Mouse (Mus musculus): ENCODE results near the gene Rabl3. TPM values are rescaled to one million over a fixed set of nuclear protein-coding genes. Genes with fewer than 3 reads are reported as not detected.
A peak's percentile ranks its signal among the peaks of the same experiment; 100 is the strongest.

Gene Rabl3
- total RNA-seq, 4 experiments from 2014 or later = 9.4 to 12.0 (median 11.1) TPM

DNA sequence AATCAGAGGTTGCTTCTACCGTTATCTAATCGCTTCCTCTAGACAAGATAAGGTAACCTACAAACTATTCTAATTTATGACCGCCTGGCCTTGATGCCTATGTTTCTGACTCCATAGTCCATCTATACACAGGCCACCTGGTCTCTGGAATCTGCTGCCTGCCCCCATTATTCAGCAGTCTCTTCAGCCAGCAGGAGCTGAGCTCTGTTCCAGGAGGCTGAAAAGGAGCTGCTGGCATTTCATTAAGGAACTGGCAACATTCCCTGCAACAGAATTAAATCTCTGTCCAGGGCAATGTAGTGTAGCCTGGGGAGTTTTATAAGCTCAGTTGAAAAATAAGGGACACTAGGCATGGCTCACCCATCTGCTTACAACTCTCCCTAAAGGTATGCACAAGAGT, 51.2 kb downstream of the Rabl3 start:
- DNase-seq (ENCODE audit: low spot score in 2 of 2) = no peak

DNA sequence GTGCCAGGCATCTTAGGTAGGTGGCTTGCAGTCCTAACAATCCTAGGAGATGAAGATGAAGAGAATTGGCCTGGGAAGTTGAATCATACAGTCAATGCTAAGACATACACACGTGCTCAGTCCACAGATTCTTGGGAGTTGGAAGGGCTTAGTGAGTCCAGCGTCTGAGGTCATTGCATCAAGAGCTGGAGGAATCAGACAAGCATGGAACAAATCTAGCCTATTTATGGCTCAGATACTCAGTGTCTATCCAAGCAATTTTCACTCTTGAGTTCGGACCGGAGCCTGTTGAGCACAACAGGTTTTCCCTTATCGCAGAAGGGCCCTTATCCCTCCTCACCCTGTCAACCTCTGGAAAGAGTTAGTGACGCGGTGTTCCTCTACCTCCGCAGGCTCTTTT, 51.9 kb downstream of the Rabl3 start:
- DNase-seq (ENCODE audit: low spot score in 2 of 2) = no peak

DNA sequence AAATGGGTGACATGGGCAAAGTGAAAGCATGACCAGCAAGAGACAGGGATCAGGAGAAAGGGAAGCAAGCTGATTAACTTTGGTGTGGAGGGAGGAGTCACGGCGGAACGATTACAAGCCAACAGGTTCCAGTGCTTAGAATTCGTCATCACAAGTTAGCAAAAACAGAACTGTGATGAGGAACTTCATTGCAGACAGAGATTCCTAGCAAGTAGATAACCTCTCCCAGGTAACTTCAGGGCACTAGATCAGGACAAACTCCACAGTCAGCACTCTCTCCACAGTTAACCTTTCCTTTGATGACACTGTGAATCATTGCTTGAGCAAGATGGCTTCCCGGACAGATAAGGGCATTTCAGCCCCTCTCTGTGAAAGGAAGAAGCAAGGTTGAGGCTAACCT, 57.7 kb downstream of the Rabl3 start:
- no peak for DNase-seq (ENCODE audit: low spot score in 2 of 2)

DNA sequence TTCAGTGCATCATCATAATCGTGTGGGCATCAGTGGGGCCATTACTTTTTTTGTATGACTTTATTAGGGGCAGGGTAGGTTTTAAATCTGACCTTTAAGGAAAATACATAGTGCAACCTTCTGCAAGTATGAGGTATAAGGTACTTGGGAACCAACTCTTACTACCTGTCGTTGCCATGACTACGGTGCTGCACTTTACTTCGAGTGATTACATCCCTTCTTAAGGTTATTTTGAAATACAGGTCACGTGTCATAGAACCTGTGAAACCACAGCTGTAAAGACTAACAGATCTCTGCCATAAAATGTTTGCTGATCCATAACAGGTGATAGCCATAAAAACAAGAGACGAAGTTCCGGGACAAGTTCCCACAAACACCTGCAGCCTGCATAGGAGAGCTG, 58.8 kb downstream of the Rabl3 start:
- DNase-seq (ENCODE audit: low spot score in 2 of 2) = no peak

DNA sequence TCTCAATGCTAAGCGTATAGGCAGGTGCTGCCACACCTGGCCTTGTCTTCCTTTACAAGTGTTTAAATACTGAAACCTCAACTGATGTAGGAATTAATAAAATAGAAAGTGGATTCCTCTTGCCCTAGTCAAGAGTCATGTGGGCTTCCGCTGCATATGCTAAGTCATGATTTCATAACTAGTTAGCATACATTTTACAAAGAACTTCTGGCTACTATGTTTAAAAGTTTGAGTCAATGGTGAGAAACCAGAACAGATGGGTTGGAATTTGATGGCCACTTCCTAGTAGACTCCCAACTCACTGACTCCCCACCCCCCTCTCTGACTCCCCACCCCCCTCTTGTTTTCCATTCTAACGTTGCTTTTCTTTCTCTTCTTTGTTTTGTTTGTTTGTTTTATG, 59.6 kb downstream of the Rabl3 start:
- DNase-seq (ENCODE audit: low spot score in 2 of 2) = no peak

DNA sequence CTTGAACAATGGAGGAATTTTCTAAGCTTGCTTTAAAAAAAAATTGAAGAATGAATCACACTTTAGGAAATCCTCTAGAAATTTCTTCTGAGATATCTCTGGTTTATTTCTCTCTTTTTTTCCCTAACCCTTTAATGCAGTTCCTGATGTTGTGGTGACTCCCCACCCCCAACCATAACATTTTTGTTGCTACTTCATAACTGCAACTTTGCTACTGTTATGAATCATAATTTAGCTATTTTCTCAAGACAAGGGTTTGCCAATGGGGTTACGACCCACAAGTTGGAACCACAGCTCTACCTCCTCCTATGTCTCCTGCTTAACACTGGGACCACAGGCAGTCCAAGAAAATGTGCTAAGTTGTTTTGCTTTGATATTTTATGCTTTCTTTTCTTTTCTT, 63.7 kb downstream of the Rabl3 start:
- no peak for DNase-seq (ENCODE audit: low spot score in 2 of 2)

DNA sequence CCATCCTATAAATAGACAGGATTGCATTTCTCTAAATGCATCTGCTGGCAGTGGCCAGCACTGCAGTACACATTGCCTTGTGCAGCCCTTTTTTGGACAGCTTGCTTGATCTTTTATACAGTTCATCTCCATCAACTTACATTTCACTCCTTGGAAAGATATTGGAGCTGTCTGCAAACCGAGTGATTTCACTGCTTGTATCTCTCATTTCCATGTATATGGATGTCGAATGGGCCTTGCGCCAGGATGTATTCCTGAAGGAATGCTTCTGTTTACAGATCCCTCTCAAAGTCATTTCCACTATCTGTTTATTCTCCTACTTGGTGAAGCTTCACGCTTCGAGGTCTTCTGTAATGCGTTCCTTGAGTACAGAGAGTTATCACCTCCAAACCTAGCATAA, 64.6 kb downstream of the Rabl3 start:
- no peak for DNase-seq (ENCODE audit: low spot score in 2 of 2)

DNA sequence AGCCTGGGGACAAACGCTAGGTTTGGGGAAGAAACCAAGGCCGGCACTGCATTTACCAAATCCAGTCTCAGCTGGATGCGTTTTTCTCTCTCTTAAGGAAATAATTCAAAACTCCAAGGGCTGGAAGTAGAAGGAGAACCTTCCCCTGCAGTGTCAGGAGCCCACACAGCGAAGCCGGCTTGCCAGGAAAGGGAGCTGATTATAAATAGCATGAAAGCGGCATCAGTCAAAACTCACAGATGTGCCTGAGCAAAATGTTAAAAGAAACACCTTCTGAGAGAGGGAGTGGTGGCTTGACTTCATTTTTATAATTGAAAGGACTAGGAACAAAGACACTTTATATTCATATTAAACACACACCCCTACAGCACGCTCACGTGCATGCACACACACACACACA, 70.6 kb downstream of the Rabl3 start:
- peak in 1 of 2 experiments; percentile 60 for DNase-seq (ENCODE audit: low spot score in 2 of 2)

DNA sequence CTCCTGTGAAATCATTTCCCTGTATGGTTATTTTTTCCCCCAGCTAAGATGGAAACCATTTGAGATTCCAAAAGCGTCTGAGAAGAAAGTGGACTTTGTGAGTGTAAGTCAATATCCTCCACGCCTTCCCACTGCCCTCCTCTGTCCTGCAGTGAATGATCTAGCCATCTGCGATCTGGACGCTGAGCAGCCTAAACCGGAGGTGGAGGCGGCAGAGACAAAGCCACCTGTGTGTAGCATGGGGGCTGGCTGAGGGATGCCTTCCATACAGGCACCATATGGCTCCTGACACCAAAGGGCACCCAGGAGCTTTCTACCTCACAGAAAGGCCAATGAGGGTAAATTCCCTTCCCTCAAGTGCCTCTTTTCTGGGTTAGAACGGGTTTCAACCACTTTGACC, 71.4 kb downstream of the Rabl3 start:
- DNase-seq (ENCODE audit: low spot score in 2 of 2) = no peak

DNA sequence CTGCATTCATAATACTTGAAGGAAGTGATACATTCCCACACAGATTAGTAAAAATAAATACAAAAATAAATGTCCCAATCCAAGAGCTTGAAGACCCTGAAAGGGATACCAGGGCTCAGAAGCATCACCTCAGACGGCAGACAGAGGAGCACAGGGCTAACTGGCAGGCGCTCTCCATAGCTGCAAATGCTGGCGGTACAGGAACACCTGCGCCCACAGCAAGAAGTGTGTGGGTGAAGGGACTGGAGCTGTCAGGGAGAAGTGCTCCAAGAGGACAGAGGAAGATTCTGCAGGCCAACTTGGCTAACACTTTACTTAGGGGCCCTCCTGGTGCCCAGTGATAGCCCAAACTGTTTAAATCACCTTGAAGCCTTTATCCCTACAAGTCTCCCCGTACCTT, 72.3 kb downstream of the Rabl3 start:
- DNase-seq (ENCODE audit: low spot score in 2 of 2) = peak in 1 of 2 experiments; percentile 48

DNA sequence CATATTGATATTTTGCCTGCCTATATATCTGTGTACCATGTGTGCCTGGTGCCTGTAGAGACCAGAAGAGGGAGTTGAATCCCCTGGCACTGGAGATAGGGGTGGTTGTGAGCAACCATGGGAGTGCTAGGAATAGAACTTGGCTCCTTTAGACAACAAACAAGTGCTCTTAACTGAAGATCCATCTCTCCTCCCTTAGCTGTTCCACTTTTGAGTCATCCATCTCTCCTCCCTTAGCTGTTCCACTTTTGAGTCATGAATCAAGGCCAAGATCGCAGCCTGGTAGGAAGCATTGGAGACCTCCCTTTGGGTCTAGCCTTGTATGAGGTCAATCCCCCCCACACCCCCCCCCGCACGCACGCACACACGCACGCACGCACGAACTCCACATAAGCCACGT, 74.9 kb downstream of the Rabl3 start:
- DNase-seq (ENCODE audit: low spot score in 2 of 2) = no peak

DNA sequence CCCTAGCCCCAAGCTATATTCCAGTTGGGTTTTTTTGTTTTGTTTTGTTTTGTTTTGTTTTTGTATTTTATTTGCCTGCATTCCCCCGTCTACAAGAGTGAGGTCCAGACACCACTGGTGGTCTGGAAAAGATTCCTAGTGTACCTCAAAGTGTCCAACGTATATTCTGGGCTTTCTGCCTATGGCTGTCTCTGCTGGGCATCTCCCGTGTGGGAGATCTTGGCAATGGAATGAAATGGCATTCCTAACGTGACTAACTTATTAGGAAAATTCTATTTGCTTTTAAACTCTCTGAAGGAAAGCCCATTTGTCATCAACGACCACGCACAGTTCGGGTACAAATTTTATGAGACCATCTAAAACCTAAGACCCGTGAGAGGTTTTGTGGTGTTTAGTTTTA, 75.7 kb downstream of the Rabl3 start:
- no peak for DNase-seq (ENCODE audit: low spot score in 2 of 2)

DNA sequence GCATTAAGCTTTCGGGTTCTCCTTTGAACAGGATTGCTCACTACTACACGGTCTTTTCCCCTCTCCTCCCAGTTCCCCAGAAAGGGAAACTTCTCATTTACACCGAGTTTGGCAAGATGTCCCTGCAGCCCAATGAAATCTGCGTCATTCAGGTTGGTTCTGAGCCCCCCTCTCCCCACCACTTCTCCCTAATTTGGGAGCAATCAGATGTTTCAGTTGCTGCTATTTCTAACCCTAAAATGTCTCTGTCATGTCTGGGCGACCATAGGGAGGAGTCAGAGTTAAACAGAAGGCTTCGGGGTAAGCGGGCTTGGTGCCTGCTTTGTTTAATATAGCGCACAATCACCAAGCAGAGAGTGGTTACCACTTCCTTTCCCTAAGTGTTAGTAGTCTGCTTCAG, 76.4 kb downstream of the Rabl3 start:
- DNase-seq (ENCODE audit: low spot score in 2 of 2) = no peak

DNA sequence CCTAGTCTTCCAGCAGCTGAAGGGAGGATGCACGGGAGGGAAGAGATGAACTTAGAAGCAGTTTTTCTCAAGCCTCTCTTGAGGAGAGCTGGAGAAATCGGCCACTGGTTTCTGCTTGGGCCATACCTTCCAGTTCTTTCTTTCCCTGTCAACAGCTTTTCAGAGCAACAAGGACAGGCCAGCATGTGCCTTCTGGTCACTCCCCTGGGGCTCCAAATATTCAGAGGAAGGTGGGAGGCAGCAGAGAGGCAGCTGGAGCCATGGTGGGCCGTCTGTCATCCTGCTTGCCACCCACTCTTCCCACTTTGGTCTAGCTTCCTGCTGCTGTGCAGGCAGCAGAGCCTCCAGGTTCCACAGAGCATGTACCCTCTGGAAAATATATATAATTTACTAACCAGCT, 78.0 kb downstream of the Rabl3 start:
- DNase-seq (ENCODE audit: low spot score in 2 of 2) = peak in 1 of 2 experiments; percentile 81

Other genes starting within 250 kb of the Rabl3 start
- gene Stxbp5l, start 154.9 kb upstream of the Rabl3 start, total RNA-seq (2022) = 100 to 1,000 TPM; 107 to 127 (median 117) TPM
- 10 to 100 TPM; 14.7 to 16.6 (median 16.1) TPM for gene Gtf2e1, start 96 bp upstream of the Rabl3 start, total RNA-seq (2022)
- gene Hgd, start 40.3 kb downstream of the Rabl3 start, total RNA-seq (2022) = not detected
- gene Ndufb4, start 114.6 kb downstream of the Rabl3 start, total RNA-seq (2022) = 10 to 100 TPM; 62.1 to 83.1 (median 75.9) TPM
- 10 to 100 TPM; 31.0 to 39.0 (median 36.1) TPM for gene Fstl1, start 237.0 kb downstream of the Rabl3 start, total RNA-seq (2022)

Data from left cerebral cortex, adult 8-10 months (tissue).